Mouse (Mus musculus): ENCODE measurements at regions not wholly inside any gene's neighbourhood (a gene's known extent, or its start where the extent isn't known, plus 50 kb on each side); places are given as distances from the start of the nearest gene placed in this dataset.

- Histone ChIP-seq H3K27me3 (ENCODE audit: control insufficient read depth, insufficient read depth, low read length) (no peaks in the 10 kb centered on the region), H3K9ac (ENCODE audit: low read depth, low read length) (no peak overlapping the region), H3K4me3 (no peak overlapping the region), H3K36me3 (ENCODE audit: control insufficient read depth, insufficient read depth, low read length) (no peaks in the 10 kb centered on the region), H3K4me1 (ENCODE audit: control insufficient read depth, insufficient read depth, low read length) (no peaks in the 10 kb centered on the region), H3K79me2 (replicated peaks; ENCODE audit: control insufficient read depth, insufficient read depth, low read length) (no peaks in the 10 kb centered on the region), H3K27ac (no peak overlapping the region)
- no peak for DNase-seq
- intact Hi-C loops (cut with DNase I) = no loop called here
- TF ChIP-seq POLR2A (IDR thresholded peaks at IDR 0.05; ENCODE audit: insufficient read depth, low read depth, low read length) (no peak), CTCF (IDR thresholded peaks at IDR 0.05) (no peak), EP300 (IDR thresholded peaks at IDR 0.05; ENCODE audit: insufficient read depth, low read depth, low read length) (no peak)
Measured at GRCm38 (mm10) chr9:34234734-34235133, 251.0 kb upstream of the Kirrel3 start.

DNA sequence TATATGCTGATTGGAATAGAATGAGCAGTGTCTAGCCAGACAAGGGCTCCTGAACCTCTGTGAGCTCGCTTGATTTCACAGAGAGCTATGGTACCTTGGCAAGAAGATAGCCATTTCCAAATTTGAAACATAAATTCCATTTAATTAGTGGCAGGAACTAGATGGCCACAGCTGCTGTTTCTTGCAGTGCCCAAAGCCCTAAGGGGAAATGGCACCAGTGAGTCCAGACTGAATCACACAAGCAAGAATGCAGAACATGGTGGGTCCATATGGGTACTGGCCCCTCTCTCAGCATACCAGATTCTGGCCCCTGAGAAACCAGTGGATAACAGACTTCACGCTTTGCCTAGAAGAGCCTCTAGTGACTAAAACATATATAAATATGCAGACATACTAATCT lies 246.2 kb upstream of the Kirrel3 start:
- Histone ChIP-seq H3K79me2 (replicated peaks; ENCODE audit: control insufficient read depth, insufficient read depth, low read length) (no peaks in the 10 kb centered on the region), H3K4me3 (no peak overlapping the region), H3K4me1 (ENCODE audit: control insufficient read depth, insufficient read depth, low read length) (no peaks in the 10 kb centered on the region), H3K27me3 (ENCODE audit: control insufficient read depth, insufficient read depth, low read length) (no peaks in the 10 kb centered on the region), H3K27ac (no peak overlapping the region), H3K9ac (ENCODE audit: low read depth, low read length) (no peak overlapping the region), H3K36me3 (ENCODE audit: control insufficient read depth, insufficient read depth, low read length) (no peaks in the 10 kb centered on the region)
- intact Hi-C loops (cut with DNase I) = no loop called here
- DNase-seq = no peak
- no peak for TF ChIP-seq EP300 (IDR thresholded peaks at IDR 0.05; ENCODE audit: insufficient read depth, low read depth, low read length)
- TF ChIP-seq POLR2A (IDR thresholded peaks at IDR 0.05; ENCODE audit: insufficient read depth, low read depth, low read length) = no peak
- no peak for TF ChIP-seq CTCF (IDR thresholded peaks at IDR 0.05)
- 68% methylated on average over 2 of the region's 2 CpGs for WGBS

DNA sequence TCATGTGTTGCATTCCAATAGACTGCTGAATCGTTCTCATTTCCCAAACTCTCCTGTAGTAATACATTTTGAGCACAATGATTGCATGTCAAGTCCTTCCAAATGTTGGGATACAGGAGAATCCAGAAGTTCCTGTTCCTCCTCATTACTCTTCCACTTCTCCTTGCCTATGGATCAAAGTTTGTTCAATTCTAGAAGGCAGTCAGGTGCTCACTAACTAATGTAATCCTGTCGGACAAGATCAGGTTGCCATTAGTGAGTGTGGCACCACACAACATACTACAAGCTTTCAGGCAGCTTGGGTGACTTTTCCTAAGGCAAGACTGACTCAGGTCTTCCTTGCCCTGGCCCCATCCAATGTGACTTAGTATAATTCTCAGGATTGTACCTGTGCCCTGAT lies 242.0 kb upstream of the Kirrel3 start:
- no peak for TF ChIP-seq EP300 (IDR thresholded peaks at IDR 0.05; ENCODE audit: insufficient read depth, low read depth, low read length)
- TF ChIP-seq POLR2A (IDR thresholded peaks at IDR 0.05; ENCODE audit: insufficient read depth, low read depth, low read length) = no peak
- TF ChIP-seq CTCF (IDR thresholded peaks at IDR 0.05) = no peak
- H3K36me3 ChIP-seq (ENCODE audit: control insufficient read depth, insufficient read depth, low read length) = no peaks in the 10 kb centered on the region
- no peaks in the 10 kb centered on the region for H3K27me3 ChIP-seq (ENCODE audit: control insufficient read depth, insufficient read depth, low read length)
- intact Hi-C loops (cut with DNase I) = no loop called here
- 75% methylated on average over 2 of the region's 2 CpGs for WGBS
- no peak for DNase-seq
- H3K9ac ChIP-seq (ENCODE audit: low read depth, low read length) = no peak overlapping the region
- H3K79me2 ChIP-seq (replicated peaks; ENCODE audit: control insufficient read depth, insufficient read depth, low read length) = no peaks in the 10 kb centered on the region
- H3K4me3 ChIP-seq = no peak overlapping the region
- H3K4me1 ChIP-seq (ENCODE audit: control insufficient read depth, insufficient read depth, low read length) = no peaks in the 10 kb centered on the region
- H3K27ac ChIP-seq = no peak overlapping the region

DNA sequence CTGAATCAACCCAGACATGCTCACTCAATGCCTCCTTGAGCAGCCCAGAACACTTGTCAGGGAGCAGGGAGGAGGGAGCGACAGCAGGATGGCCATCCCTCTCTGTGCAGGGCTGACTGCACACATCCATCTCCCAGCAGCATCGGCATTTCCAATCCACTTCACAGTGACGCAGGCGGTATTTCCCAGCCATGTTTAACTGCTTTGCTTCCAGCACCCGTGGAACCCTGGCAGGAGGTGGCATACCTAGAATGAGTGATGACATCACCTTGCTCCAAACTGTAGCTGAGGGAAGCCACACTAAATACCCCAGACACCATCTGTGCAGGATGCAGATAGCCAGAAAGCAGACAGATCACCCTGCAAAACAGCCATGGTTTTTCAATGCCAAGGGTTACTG lies 241.1 kb upstream of the Kirrel3 start:
- H3K36me3 ChIP-seq (ENCODE audit: control insufficient read depth, insufficient read depth, low read length) = no peaks in the 10 kb centered on the region
- no peak for DNase-seq
- intact Hi-C loops (cut with DNase I) = no loop called here
- no peak overlapping the region for H3K4me3 ChIP-seq
- WGBS = 70% methylated on average over 5 of the region's 5 CpGs
- no peak overlapping the region for H3K27ac ChIP-seq
- H3K4me1 ChIP-seq (ENCODE audit: control insufficient read depth, insufficient read depth, low read length) = no peaks in the 10 kb centered on the region
- no peak overlapping the region for H3K9ac ChIP-seq (ENCODE audit: low read depth, low read length)
- no peaks in the 10 kb centered on the region for H3K27me3 ChIP-seq (ENCODE audit: control insufficient read depth, insufficient read depth, low read length)
- no peak for TF ChIP-seq EP300 (IDR thresholded peaks at IDR 0.05; ENCODE audit: insufficient read depth, low read depth, low read length)
- no peak for TF ChIP-seq CTCF (IDR thresholded peaks at IDR 0.05)
- no peak for TF ChIP-seq POLR2A (IDR thresholded peaks at IDR 0.05; ENCODE audit: insufficient read depth, low read depth, low read length)
- no peaks in the 10 kb centered on the region for H3K79me2 ChIP-seq (replicated peaks; ENCODE audit: control insufficient read depth, insufficient read depth, low read length)

DNA sequence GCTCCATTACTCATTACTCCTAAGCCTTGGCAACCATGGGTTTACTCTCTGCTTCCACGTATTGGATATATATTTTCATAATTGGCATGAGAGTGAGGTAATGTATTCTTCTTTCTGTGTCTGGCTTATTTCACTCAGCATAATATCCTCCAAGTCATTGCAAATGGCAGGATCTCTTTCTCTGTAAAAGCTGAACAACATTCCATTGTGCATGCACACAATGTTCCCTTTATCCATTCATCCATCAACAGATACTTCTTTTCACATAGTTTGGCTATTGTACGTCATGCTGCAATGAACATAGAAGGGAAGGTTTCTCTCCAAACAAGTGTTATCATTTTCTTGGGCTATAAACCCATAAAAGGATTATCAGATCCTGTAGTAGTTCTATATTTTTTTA lies 232.9 kb upstream of the Kirrel3 start:
- Histone ChIP-seq H3K4me1 (ENCODE audit: control insufficient read depth, insufficient read depth, low read length) (no peaks in the 10 kb centered on the region), H3K36me3 (ENCODE audit: control insufficient read depth, insufficient read depth, low read length) (no peaks in the 10 kb centered on the region), H3K4me3 (no peak overlapping the region), H3K27ac (no peak overlapping the region), H3K79me2 (replicated peaks; ENCODE audit: control insufficient read depth, insufficient read depth, low read length) (no peaks in the 10 kb centered on the region), H3K27me3 (ENCODE audit: control insufficient read depth, insufficient read depth, low read length) (no peaks in the 10 kb centered on the region), H3K9ac (ENCODE audit: low read depth, low read length) (no peak overlapping the region)
- intact Hi-C loops (cut with DNase I) = no loop called here
- TF ChIP-seq POLR2A (IDR thresholded peaks at IDR 0.05; ENCODE audit: insufficient read depth, low read depth, low read length) = no peak
- no peak for DNase-seq
- 64% methylated on average over 2 of the region's 2 CpGs for WGBS

DNA sequence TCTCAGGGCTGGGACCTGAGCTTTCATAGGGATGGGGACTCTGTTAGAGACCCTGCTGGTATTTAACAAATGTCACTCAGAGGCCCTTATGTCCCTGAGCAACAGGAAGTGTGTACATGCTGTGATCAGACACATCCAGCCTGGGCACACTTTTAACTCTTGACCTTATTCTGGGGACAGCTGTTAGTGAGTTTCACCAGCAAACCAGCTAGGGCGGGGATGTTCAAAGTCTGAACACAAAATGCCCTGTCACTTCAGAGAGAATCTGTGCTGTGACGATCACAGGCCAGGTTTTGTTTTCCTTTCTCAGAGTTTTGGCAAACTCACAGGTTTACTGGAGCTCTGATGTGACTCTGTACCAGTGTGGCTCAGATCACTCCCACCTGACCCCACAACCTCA lies 227.2 kb upstream of the Kirrel3 start:
- Histone ChIP-seq H3K27ac (no peak overlapping the region), H3K4me3 (no peak overlapping the region), H3K27me3 (ENCODE audit: control insufficient read depth, insufficient read depth, low read length) (no peaks in the 10 kb centered on the region), H3K9ac (ENCODE audit: low read depth, low read length) (no peak overlapping the region), H3K36me3 (ENCODE audit: control insufficient read depth, insufficient read depth, low read length) (no peaks in the 10 kb centered on the region), H3K4me1 (ENCODE audit: control insufficient read depth, insufficient read depth, low read length) (no peaks in the 10 kb centered on the region), H3K79me2 (replicated peaks; ENCODE audit: control insufficient read depth, insufficient read depth, low read length) (no peaks in the 10 kb centered on the region)
- DNase-seq = no peak
- intact Hi-C loops (cut with DNase I) = no loop called here
- TF ChIP-seq EP300 (IDR thresholded peaks at IDR 0.05; ENCODE audit: insufficient read depth, low read depth, low read length) (no peak), CTCF (IDR thresholded peaks at IDR 0.05) (no peak), POLR2A (IDR thresholded peaks at IDR 0.05; ENCODE audit: insufficient read depth, low read depth, low read length) (no peak)
- WGBS = 50% methylated on average over 2 of the region's 2 CpGs
